Mouse (Mus musculus) left cerebral cortex, postnatal 4 days (tissue): ENCODE measurements at regions not wholly inside any gene's neighbourhood (a gene's known extent, or its start where the extent isn't known, plus 50 kb on each side); places are given as distances from the start of the nearest gene placed in this dataset.

Experiments
- DNase-seq: peaks from one replicate; pipeline ENCODE4 v3.0.0-alpha.2; 2022
- intact Hi-C: fragments of 180-260 bp; cut with DNase I; formaldehyde crosslinking; loops from one replicate; pipeline ENCODE4 v1.15.1; 2025

DNA sequence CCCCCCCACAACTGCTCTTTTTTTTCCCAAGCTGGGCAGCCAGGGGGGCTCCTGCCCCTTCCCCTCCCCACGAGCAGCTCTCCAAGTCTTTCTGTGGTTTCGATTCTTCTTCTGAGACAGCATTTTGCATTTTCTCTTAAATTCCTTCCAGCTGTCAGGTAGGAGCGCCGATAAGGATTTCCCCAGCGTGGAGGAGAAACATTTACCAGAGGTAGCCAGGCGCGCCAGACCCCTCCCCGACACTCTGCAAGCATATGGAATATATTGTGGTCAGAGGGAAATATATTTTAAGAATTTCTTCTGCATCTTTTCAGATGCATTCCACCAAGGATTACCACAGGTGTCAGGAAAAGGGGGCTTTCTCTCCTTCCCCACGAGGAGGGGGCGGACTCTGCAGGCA is 111.9 kb downstream of the Tbx5 start:
- DNase-seq: no peak
- intact Hi-C loops: no loop called here

DNA sequence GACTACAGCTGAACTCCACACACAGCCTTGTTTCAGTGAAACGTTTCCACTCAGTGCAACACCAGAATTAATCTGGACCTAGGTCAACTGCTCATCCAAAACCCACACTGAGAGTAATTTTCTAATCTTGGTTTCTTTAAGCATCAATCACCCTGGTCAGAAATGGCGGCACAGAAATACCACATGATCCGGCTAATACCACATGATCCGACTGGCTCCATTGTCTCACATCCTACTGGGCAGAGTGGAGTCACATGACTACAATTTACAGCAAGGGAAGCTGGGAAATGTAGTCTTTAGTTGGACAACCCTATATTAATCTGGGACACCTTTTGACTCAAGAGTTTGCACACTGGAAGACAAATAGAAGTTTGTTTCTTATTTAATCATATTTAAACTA is 115.9 kb downstream of the Tbx5 start:
- intact Hi-C loops: no loop called here
- DNase-seq: no peak

DNA sequence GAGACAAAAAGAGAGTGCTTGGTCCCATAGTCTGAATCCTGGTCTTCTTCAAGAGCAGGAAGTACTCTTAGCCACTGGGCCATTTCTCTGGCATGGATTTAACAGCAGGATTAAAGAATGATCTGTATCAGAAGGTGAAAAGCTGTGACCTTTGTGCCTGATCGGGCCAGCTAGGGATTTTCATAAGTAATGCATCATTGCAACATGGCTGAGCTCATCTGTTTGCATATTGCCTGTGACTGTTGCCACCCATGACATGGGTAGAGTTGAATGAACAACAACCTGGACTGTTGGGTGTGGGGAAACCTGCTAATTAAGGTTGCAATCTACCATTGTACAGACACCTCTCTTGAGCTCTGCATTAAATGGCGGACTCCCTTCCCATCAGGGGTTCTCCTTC is 119.6 kb downstream of the Tbx5 start:
- no peak for DNase-seq
- intact Hi-C loops: no loop called here

DNA sequence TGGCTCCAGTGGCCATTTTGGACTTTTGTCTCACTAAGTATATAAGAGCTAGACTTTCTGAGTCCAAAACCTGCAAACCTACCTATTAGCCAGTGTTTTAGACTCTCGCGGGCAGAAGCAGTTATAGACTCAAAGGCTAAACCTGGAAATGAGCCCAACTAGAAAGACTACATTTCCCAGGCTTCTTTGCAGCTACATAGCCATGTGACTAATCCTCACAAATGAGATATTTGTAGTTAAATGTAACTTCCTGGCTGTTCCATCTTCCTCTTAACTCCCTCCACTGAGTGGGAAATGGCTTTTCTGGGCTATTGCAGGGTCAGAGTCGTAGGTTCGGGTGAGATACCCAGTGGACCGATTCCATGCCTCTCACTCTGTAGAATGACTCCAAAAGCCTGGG is 120.7 kb downstream of the Tbx5 start:
- intact Hi-C loops: no loop called here
- DNase-seq: no peak

DNA sequence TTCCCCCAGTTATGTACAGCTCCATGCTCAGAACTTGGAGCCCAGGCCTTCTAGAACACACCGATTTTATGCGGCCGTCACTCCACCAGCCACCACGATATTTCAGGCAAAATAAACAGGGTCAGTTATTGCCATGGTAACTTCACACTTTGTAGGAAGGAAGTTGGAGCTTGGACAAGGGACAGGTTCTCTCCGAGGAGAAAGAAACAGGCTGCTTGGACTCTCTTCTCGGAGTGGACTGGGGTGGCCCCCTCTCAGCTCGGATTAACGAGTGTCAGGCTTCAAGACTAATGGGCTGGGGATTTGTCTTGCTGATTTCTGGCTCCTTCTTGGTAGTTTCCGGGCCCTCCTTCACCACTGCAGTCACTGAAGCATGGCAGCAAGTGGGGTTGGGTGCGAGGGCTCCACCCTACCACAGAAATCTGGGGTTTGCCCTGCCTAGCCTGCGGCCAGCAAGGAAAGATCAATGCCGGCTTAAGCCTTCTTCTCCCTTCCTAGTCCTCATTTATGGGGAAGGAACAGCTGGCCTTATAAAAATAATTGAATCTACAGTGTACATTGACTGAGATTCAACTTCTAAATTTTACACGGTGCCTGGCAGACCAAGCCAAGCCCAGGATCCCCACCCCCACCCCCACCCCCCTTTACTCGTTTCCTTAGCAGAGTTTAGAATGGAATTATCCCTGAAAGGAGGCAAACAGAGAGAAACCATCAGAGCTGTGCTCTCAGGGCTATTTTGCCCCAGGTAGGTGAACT is 121.5 kb downstream of the Tbx5 start:
- DNase-seq: no peak
- intact Hi-C loops: no loop called here

DNA sequence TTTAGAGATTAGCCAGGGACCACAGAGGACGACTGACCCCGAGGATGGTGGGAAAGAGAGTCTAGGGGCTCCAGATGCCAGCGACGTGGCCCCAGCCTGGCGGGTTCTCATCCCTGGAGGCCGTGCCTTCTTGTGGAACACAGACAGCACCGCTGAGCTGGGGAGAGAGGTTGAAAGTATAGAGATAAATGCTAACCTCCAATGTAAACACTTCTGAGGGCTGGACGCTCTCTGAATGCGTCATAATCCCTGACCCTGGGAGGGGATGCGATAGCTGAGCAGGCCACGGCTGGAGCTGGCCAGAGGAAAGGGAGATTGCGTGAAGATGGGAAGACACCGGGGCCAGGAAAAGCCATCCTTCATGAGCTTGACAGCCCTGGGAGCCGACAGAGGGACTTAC is 126.5 kb downstream of the Tbx5 start:
- intact Hi-C loops: no loop called here

DNA sequence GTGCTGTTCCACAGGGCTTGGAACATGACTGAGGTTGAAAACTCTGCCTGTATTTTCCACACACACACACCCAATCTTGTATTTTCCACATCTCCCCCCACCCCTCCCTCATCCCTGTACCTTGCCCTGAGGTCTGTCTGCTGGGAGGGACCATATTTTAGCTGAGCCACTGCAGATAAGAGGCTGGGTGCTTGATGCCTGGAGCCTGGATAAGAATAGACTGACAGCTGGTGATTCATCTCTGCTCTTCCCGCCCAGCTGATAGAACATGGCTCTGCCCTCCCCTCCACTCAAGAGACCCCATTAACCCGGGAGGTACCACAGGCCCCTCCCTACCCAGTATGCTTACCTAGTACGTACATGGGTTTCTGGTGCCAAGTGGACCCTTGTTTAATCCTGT is 132.3 kb downstream of the Tbx5 start:
- intact Hi-C loops: no loop called here
- DNase-seq: no peak

More for the DNA sequence above, 126.5 kb downstream of the Tbx5 start:
- DNase-seq: no peak

DNA sequence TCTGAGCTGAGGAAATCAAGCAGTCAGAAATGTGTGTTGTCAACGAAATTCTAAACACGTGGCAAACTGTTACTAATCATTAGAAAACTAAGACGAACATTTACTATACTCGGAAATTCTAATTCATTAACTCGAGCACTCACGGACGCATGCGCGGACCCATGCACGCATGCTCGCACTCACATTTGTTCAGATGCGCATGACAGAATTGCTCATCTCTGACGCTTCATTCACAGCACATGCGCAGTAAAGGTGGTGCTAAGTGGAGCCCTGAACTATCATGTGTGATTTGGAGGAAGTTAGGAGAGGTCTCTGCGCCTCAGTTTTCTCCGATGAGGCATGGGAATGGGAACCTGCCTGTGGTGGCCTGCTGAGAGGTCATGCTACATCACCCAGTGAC is 138.8 kb downstream of the Tbx5 start:
- no peak for DNase-seq
- intact Hi-C loops: no loop called here

DNA sequence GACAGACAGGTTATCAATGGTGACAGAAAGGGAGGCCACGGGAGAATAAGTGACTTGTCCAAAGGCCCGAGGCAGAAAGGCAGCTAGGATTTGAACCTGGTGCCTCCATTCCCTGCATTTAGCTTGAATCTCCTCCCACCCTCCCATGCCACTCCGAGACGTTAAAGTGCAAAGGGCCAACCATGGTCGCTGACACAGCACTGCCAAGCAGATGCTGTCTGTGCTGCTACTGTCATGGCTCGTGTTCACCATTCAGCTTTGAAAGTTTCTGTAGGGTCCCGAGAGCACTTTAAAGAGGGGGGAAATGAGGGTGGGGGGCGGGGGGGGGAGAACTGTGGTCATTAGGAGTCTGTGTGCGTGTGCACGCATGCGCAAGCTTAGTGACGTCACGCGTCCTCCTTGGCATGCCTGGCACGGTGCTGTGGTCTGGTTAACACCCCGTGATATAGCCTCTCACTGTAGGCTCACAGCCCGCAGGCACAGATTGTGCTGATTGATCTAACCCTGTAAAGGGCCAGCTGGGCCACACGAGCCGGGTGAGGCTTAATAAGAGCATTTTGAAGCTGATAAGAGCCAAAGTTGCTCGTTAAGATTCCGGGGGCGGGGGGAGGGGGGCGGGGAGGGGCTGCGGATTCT is 140.5 kb downstream of the Tbx5 start:
- DNase-seq: no peak
- intact Hi-C loops: no loop called here

DNA sequence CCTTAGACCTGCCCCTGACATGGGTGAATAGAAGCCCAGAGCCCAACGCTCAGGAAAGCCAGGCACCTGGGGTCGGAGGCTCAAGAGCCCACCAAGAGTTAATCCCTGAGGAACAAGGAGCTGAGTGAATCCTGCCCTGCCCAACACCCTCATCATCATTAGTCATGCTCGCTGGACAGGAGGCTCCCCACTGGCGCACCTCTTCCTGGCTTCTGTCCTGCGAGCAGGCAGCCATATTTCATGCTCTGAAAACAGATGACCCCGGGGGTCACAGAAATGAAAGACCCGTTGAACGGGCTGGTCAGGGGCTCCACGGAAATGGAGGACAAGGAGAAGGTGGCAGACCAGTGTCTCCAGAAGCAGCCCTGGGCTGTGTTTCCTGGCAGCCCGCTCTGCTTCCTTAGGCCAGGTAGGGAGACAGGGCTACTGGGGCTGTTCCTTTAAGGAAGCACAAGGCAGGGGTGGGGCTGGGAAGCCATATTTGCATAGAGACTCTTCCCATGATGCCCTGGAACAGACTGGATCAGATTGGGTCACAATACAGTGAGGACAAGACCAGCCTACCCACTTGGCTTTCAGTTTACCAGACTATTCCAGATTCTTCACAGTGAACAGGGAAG is 138.1 kb upstream of the Rbm19 start:
- DNase-seq: no peak
- intact Hi-C loops: no loop called here

DNA sequence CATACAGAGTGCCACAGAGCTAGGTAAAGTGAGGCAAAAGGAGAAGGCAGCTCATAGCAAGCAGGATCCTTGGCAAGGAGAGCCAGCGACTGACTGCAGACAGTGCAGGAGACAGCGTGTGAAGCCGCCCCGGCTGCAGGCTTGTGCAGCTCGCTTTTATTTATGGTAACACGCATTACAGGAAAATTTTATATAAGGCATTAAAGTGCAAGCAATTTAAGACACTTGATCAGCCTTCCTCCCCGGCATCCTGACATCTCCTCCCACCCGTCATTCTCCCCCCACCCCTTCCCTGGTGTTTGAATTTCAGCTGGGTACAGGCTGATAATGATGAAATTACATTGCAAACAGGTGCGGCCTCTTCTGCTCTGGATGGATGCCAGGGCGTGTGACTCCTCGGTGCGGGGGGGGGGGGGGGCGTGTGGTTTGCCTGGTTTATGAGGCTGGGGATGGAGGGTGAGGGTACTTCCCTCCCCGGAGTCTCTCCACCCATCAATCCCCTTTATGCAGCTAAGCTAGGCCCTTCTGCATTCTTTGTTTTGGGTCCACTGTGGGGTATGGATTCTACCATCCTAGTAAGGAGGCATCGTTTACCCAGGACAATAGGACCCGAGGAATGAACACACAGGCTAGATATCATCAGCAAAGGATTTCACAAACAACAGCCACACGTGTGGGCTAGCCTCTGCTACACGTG is 135.0 kb upstream of the Rbm19 start:
- intact Hi-C loops: no loop called here
- DNase-seq: peak; percentile 10

DNA sequence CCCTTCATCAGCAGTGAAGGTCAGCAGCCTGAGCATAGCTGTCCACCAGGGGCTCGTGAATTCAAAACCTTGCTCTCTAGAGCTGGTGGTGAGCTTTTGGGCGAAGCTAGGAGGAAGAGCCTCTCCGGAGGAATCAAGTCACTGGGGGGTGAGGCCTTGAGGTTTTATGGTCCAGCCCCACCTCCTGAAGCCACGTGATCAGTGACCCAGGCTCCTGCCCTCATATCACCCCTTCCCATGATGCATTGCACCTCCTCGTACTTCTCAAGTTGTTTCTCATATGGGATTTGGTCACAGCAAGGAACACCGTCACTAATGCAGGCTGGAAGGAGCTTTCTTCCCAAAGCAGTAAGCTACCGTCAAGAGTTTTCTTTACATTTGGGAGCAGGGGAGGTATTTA is 132.1 kb upstream of the Rbm19 start:
- no peak for DNase-seq
- intact Hi-C loops: no loop called here

DNA sequence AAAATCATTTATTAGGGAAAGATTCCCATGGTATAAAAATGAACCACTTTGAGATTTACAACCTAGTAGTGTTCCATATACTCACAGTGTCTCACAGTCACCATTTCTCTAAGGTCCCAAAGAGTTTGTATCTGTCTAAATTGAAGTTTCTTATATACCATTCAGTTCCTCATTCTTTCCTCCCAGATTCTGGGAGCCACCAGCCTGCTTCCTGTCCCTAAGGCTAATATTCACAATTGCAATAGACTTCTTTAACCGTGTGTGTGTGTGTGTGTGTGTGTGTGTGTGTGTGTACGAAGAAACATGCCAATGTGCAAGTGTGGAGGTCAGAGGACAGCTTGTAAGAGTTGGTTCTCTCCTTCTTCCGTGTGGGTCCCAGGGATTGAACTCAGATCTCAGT is 124.1 kb upstream of the Rbm19 start:
- no peak for DNase-seq
- intact Hi-C loops: no loop called here

DNA sequence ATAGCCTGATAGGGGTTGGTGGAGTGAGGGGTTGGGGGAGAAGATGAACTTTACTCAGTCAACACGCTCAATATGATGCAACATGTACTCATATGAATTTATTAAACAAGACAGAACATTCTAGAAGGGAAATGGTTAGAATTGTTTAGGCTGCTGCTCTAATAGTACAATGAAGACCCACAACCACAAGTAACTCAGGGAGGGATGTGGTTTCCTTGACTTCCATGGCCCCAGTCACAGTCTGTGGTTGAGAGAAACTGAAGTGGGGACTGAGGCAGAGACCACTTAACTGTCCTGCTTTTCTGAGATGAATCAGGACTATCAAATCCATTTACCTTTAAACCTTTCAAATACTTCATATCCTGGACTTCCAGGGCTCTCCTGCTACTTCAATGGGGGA is 120.5 kb upstream of the Rbm19 start:
- intact Hi-C loops: no loop called here
- no peak for DNase-seq

DNA sequence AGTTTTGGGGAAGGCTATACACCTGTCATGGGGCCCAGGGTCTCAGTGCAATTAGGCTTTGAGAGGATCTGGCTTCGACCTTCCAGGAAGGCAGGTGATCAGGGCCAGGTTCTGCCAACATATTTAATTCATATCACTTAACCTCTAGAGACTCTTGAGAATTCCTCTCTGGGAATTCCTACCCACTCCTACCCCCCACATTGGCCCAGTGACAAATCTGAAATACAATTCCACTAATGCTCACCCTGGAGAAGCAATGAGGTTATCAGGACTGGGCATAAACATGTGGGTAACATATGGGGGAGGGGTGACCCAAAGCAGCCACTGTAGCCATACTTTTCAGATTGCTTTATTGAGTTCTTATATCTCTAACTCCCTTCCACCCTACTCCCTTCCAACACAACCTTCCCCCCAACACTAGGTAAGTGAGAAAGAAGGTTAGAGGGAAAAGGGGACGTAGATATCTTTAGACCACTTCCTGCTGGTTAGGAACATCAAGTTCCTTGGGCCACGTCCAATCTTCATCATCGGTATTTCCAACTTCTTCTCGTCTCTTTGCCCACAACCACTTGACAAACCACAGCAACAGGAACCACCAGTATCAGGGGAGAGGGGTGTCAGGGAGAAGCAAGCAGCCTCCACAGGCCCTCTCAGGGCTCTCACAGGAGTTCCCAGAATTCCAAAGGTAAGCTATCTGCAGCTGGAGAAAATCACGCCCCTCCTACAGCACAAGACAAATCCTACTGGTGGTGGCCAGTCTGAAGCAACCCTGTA is 110.4 kb upstream of the Rbm19 start:
- intact Hi-C loops: no loop called here
- DNase-seq: no peak

DNA sequence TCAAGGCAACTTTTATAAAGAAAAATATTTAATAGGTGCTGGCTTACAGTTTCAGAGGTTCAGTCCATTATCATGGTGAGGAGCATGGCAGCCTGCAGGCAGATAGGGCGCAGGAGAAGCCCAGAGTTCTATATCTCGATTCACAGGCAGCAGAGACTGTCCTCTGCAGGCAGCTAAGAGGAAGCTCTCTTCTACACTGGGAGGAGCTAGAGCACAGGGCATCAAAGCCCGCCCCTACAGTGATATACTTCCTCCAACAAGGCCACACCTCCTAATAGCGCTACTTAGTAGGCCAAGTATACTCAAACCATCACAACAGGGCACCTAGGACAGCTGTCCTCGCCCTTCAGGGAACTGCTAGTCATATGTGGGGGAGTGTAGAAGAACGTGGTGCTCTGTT is 108.5 kb upstream of the Rbm19 start:
- intact Hi-C loops: no loop called here
- DNase-seq: no peak

DNA sequence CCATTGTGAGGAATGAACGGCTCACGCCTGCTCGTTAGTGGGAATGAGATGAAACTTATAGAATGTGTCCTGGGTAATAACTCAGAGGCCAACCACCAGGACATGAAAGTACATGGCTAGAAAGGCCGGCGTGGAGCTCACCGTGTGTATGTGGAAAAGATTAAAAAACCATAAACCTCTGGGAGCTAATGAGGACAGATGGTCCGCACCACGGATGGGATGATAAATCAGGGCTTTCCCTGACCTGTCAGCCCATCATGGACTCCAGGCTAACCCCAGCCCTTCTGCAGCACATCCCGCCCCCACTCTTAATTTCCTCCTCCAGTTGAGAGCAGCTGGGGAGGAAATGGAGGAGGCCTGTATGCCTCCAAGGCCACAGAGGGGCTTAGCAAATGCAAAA is 108.0 kb upstream of the Rbm19 start:
- no peak for DNase-seq
- intact Hi-C loops: no loop called here

DNA sequence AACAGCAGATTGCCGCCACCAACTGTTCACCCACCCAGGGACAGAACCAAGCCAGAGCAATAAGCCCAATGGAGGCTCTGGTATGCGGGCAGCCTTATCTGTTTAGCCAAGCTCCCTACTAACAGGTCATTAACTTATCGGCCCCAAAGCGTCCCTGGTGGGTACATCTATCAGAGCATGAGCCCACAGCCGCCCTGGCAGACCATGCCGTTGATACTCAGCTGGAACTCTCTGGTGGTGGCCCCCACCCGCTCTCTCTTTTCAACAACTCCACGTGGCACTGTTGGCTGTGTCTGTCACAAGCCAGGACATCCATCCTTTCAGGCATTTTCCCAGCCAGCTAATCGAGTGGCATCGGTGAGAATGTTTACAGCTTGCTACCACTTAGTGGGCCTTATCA is 100.8 kb upstream of the Rbm19 start:
- intact Hi-C loops: no loop called here

DNA sequence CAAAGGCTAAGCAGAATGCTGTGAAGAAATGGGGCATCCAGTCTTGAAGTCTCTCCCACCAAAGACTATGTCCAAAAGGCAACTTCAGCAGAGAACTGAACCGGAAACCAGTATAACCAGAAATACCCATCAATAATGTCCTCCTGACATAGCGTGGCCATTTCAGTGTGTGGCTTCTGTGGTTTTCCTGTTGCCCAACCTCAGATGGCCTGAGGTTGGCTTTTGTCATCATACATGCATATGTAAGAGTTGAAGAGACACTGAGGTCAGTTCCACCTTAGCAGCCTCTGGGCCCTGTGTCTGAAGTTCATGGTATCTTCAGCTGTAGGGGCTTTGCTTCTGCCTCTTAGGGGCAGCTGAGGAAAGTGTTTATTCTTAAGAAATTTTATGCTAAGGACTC is 98.1 kb upstream of the Rbm19 start:
- intact Hi-C loops: no loop called here
- no peak for DNase-seq

More for the DNA sequence above, 100.8 kb upstream of the Rbm19 start:
- no peak for DNase-seq

DNA sequence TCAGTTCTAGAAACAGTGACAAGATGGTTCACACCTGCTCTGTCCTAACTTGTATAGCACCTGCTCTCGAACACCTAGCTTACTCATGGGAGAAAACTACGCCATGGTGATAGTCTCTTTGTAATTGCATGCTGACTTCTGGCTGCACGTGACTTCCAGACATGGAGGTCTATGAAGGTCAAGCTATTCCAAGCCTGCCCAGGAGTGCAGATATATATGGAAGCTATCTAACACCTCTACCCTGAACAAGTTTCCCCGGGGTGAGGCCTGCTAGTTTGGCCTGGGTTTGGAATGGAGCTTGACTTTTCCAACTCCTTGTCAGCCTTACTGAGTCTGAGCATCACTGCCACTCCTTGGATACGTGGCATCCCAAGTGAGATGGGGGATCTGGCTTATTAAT is 95.5 kb upstream of the Rbm19 start:
- no peak for DNase-seq
- intact Hi-C loops: no loop called here

DNA sequence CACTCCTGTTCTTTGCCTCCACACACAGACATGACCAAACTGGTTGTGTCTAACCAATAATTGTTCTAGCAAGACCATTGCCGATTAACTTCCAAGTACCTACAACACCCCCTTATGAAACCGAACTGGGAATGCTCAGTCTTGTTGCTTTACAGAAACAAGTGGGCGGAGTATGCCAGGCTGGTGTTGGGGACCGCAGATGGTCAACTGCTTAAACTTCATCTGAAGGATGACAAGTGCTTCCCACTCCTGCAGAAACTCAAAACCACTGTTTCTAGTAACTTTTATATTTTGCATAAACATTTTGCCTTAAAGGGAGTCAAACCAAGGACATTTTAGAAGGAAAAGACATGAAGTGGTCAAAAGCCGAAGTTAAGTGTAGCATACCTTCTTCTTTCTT is 94.0 kb upstream of the Rbm19 start:
- intact Hi-C loops: no loop called here
- DNase-seq: no peak
